Mouse (Mus musculus) liver, embryonic 14.5 days (tissue): ENCODE measurements around the gene 4931428F04Rik.

Source experiments
- CTCF ChIP-seq: IDR thresholded peaks from 2 replicates; pipeline ENCODE4 v1.5.1; 2016; ENCODE audit warnings: antibody characterized with exemption, low read depth, control low read depth
- EP300 ChIP-seq: IDR thresholded peaks from 2 replicates; pipeline ENCODE4 v1.6.1; 2016; ENCODE audit warnings: antibody characterized with exemption, low read depth

- no peak for TF ChIP-seq CTCF
- no peak for TF ChIP-seq EP300
Observed at GRCm38 (mm10) chr8:105275840-105276239, 13.8 kb downstream of the 4931428F04Rik start, which contains the start of gene Nol3.
